Mouse (Mus musculus) layer of hippocampus, postnatal 14 days (tissue): ENCODE measurements around the gene Tmem208. TPM values are rescaled to one million over a fixed set of nuclear protein-coding genes. Genes with fewer than 3 reads are reported as not detected.

Experiments used
- DNase-seq, 2 experiments: peaks; one replicate each; pipeline ENCODE4 v3.0.0; 2021 to 2022; ENCODE audit warnings: low spot score in 2 of 2, mixed read lengths in 1 of 2
- total RNA-seq, 2 experiments: library from RNA; stranded (reverse); gene quantifications; 2 replicates each; pipeline ENCODE4 v1.2.3; 2021

Tmem208 gene
- total RNA-seq, 2 experiments from 2014 or later = 41.3 to 45.8 TPM

- DNase-seq = no peak
These were observed 7.4 kb upstream of the Tmem208 start for GRCm38 (mm10) chr8:105318662-105319190.

- no peak for DNase-seq
These were observed 3.0 kb upstream of the Tmem208 start for GRCm38 (mm10) chr8:105323183-105323582.

- DNase-seq = no peak
These were observed 487 bp upstream of the Tmem208 start for GRCm38 (mm10) chr8:105325641-105326093.

GRCm38 (mm10) chr8:105326968-105327367, 814 bp downstream of the Tmem208 start:
- no peak for DNase-seq

- no peak for DNase-seq
These were observed 4.2 kb downstream of the Tmem208 start for GRCm38 (mm10) chr8:105330325-105330724.

- no peak for DNase-seq
These were observed 5.3 kb downstream of the Tmem208 start for GRCm38 (mm10) chr8:105331469-105331868.

GRCm38 (mm10) chr8:105331931-105332330, 5.8 kb downstream of the Tmem208 start:
- no peak for DNase-seq

- no peak for DNase-seq
These were observed 6.4 kb downstream of the Tmem208 start for GRCm38 (mm10) chr8:105332523-105332922.

GRCm38 (mm10) chr8:105336373-105337130, 10.4 kb downstream of the Tmem208 start:
- no peak for DNase-seq

GRCm38 (mm10) chr8:105338992-105339391, 12.8 kb downstream of the Tmem208 start:
- DNase-seq = no peak

- DNase-seq = no peak
These were observed 13.9 kb downstream of the Tmem208 start for GRCm38 (mm10) chr8:105339886-105340635.

- no peak for DNase-seq
These were observed 15.2 kb downstream of the Tmem208 start for GRCm38 (mm10) chr8:105341399-105341798.

- DNase-seq = no peak
These were observed 16.6 kb downstream of the Tmem208 start for GRCm38 (mm10) chr8:105342768-105343167.

GRCm38 (mm10) chr8:105343791-105344574, 17.8 kb downstream of the Tmem208 start:
- no peak for DNase-seq

GRCm38 (mm10) chr8:105345061-105345975, 19.2 kb downstream of the Tmem208 start:
- DNase-seq = no peak

GRCm38 (mm10) chr8:105346611-105347427, 20.7 kb downstream of the Tmem208 start:
- DNase-seq = no peak

GRCm38 (mm10) chr8:105347428-105348221, 21.5 kb downstream of the Tmem208 start, which contains the start of gene Fhod1:
Fhod1 (minus strand) TSS chr8:105347953.
- DNase-seq = peak; percentile 67 to 86

GRCm38 (mm10) chr8:105348450-105349095, 22.4 kb downstream of the Tmem208 start, which contains the start of gene Slc9a5:
Slc9a5 (plus strand) TSS chr8:105348843.
- peak; percentile 31 to 49 for DNase-seq
